Mouse (Mus musculus): ENCODE measurements around the gene BC035044. TPM values are rescaled to one million over a fixed set of nuclear protein-coding genes. Genes with fewer than 3 reads are reported as not detected.
A peak's percentile ranks its signal among the peaks of the same experiment; 100 is the strongest.
"Not testable (repeated sequence)": the region's sequence is repeated elsewhere in the genome, so short reads cannot be mapped to it uniquely, and the experiment has no call there.

BC035044 gene
- total RNA-seq, 2 experiments from 2014 or later, result 0.28 to 0.42 TPM

DNA sequence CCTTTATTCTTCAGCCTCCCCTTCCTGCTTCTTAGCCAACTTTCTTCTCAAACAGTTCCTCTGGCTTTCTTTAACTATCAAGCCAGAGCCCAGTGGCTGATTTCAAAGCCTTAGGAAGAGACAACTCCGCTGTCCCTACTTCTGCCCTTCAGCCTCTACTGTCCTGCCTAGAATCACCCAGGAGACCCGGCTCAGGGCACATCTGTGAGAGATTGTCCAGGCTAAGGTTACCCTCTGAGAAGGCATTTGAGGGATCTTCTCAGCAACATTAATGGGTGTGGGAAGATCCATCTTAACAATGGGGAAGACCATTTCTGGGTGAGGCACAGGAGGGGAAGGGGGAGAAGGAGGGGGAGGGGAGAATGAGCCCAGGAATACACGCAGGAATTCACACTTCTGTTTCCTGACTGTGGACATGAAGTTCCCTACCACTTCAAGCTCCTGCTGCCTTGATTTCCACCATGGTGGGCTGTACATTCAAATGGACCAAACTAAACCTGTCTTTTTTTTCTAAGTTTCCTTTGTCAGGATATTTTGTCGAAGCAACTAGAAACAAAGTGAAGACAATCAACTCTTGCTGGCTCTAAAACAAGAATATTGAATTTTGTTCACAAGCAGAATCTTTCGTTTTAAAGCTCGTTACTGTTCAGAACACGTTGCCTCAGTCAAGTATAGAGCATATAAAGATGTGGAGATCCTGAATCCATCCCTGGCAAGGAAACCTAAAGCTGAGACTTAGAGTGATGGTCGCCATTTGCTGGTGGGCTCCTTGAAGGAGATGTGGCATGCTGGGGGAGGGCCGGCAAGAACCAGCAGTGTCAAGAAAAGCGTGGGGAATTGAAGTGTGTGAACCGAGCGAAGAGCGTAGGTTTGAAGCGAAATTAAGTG is 53.2 kb downstream of the BC035044 start:
- intact Hi-C loops (cut with DNase I), result loop anchor here (1.0 to 2.0 kb wide), 2 partner anchors 34 to 73 kb away; no protein-coding TSS in a partner anchor
- no peak for DNase-seq (ENCODE audit: low spot score)

DNA sequence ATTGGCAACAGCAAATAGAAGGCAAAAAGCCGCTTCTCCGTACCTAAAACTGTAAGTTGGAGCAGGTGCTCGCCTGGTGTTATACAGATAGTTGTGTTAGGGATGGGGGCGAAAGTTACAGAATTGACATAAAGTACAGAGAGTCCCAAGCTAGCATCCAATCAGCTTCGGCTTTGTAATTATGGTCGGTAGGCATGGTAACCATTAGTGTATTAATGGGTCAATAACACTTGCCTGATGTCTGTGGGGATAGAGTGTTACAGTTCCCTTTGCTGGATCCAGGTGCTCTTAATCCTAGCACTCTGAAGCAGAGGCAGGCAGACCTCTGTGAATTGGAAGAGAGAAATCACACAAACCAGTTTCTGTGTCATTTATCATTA is 54.0 kb downstream of the BC035044 start:
- intact Hi-C loops (cut with DNase I), result loop anchor here (1.0 kb wide), 1 partner anchor 34 kb away; no protein-coding TSS in a partner anchor
- DNase-seq (ENCODE audit: low spot score), result no peak

DNA sequence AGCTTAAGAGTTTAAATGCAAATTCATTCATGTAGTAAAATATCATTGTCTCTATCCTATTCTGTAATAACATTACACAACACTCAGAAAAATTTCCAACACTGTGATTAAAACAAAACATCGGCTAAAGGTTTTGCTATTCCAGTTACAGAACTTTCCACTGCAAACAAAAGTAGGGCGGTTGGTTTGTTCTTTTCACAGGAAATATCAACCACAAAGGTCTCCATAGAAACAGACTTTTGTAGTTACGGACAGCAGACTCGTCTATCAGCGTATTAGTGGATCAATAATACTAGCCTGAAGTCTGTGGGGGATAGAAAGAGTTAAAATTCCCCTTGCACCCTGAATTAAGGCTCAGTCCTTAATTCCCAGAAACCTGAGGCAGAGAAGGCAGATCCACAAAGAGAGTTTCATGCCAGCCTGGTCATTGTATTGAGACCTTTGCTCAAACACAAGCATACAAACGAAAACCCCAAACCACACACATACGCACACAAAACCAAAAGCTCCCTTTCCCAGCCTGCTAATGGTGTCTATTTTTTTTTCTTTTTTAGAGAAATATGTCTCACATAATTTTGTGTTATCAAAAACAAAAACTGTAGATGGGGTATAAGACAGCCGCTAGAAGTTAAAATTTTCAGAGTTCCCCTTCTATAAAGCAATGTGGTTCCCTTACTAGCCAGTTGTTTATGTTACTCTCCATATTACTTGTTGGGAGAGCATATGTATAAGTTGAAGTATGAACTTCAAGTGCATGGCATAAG is 54.6 kb downstream of the BC035044 start:
- no peak for DNase-seq (ENCODE audit: low spot score)
- intact Hi-C loops (cut with DNase I), result no loop called here

DNA sequence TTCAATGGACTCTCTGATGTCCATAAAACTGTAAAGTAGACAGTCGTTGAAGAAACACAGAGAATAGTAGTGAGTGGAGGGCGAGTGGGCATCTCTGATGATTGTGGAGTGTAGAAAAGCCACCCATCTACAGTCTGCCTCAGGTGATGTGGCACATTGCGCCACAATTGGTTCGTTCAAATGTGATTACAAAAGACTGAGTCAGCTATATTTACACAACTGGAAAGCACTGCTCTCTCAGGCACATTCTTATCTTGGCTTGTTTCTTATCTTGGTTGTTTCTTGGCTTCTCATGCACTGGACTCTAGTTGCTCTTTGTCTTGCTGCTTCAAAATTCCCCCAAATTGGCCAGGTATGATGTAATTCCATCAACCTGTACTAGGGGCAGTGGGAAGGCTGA is 55.4 kb downstream of the BC035044 start:
- DNase-seq (ENCODE audit: low spot score), result no peak
- intact Hi-C loops (cut with DNase I), result no loop called here

DNA sequence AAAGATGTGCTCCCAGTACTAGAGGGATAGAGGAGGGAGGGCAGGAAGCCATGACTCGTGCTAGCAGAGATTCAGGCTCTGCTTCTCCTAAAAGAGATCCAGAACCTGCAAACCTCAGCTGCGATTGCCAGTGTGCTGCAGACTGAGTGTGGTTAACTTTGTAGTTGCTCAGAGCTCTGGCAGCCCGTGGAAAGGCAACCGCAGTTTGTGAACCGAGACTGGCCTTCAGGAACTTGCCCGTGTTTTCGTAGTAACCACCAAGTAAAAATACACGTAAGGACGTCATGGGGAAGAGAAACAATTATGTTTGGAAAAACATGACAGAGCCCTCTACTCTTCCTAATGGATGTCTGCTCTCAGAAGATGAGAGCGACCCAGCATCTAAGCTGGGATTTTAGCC is 57.9 kb downstream of the BC035044 start:
- DNase-seq (ENCODE audit: low spot score), result no peak
- intact Hi-C loops (cut with DNase I), result no loop called here

DNA sequence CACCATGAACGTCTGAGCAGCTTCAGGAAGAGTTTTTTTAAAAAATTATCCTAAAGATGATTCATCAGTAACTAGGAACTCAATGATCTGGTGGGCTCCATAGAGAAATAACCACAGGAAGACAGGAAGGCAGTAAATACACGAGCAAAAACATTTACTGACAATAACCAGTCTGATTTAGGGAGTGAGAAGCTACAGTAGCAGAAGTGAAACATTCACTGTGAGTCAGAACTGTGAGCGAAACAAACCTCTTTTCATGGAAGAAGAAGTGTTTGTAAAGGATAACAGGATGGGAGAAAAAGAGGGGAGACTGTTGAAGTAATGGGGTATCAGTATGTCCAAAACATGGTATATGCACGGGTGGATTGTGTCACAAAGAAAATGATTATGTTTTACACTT is 61.1 kb downstream of the BC035044 start:
- intact Hi-C loops (cut with DNase I), result no loop called here
- no peak for DNase-seq (ENCODE audit: low spot score)

DNA sequence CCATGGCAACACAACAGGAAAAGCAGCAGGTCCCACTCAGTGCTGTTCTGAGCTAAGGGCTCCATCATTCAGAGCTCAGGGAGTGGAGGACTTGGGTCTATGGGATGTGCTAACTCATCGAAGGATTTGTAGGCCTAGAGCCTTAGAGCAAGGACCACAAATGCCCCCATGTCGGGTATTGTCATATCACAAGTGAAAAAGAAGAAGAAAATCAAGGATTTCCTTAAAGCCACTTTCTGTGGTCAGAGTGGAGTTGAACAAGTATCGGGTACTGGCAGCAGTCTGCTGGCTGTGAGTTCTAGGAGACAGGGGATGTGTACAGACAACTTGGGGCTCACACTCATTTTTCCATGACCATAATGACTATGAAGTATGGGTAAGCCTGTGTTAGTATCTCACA is 64.1 kb downstream of the BC035044 start:
- intact Hi-C loops (cut with DNase I), result no loop called here
- DNase-seq (ENCODE audit: low spot score), result no peak

DNA sequence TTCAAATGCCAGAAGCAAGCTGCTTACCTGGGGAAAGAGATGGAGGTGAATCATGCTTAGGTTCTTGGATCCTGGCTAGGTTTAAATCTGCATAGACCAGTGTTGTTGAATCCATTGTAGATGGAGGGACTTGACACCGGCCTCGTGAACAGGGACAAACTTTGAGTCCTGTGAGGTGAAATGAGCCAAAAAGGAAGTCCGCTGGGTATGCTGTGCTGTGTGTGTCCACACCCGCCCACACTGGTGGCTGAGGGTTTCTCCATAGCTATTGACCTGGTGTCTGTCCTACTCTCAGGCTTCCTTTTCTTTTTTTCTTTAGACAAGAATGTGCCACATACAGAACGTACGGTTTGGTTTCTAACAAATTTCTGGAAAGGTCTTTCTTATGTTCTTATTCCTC is 64.8 kb downstream of the BC035044 start, which contains the start of the genes Gm44511 and Klrb1b:
TSS of gene Gm44511 (minus strand) at position 184 of the 400 bp plus-strand sequence.
TSS of gene Klrb1b (minus strand) at position 200 of the 400 bp plus-strand sequence.
- DNase-seq (ENCODE audit: low spot score), result no peak
- intact Hi-C loops (cut with DNase I), result no loop called here

DNA sequence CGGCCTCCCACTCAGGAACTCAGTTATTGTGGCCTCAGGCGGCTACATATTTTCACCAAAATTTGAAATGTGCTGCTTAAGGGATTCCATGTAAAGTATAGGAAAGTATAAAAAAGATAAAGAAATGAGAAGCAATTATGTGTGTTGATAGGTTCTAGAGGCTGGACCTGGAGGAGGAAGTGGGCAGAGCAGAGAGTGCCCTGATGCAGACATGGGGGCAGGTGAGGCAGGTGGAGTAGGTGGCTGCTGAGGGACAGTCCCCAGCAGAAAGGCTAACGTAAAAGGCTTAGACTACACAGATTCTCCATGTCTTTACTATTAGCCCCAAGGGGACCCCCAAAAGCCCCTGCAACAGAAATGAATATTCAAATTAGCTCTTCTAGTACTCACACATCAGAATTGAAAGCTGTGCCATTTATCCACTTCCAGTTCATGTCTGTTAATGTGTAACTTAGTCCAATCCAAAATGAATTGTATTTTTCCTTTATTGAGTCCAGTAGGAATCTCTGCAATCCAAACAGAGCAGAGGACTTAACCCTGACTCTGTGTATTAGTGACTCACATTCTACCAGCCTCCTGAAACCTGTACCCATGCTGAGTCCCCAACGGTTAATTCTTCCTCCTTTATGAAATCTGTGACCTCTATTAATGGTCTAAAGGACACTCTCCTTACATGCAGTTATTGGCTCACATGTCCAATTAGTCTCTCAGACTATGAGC is 72.7 kb downstream of the BC035044 start:
- no peak for DNase-seq (ENCODE audit: low spot score)
- intact Hi-C loops (cut with DNase I), result no loop called here

DNA sequence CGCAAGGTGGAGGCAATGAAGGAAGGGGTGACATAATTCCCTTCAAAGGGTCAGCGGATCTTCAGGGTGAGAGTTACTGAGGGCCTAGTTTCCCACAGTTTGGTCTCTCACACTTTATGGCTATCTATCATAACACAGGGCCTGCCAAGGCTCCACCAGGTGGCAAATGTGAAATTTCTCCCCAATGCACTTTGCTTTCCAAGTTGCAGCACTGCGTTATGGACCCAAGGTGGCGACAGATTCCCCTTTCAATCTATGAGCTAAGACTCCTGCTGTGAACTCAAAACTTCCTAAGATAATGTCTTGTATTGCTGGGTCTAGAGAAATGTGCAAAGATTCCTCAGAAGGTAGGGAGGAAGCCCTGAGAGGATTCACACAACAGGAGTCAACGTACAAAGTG is 82.4 kb downstream of the BC035044 start:
- no peak for DNase-seq (ENCODE audit: low spot score)
- intact Hi-C loops (cut with DNase I), result no loop called here

DNA sequence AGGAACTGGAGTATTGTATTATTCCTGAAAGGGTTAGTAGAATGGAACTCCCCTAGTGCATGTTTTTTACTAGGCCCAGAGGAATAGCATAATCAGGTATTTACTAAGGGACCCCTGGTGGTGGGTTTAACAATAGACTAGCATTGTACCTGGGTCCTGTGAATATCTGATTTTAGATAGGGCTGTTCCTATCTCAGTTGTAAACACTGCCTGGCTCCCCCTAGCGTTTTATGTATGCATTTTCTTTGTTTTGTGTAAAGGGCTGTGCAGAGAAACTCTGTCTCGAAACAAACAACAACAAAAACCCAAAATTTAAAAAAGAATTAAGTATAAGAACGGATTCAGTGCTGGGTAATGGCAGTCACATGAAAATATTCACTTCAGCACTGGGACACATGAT is 83.9 kb downstream of the BC035044 start:
- DNase-seq (ENCODE audit: low spot score), result no peak
- intact Hi-C loops (cut with DNase I), result no loop called here

DNA sequence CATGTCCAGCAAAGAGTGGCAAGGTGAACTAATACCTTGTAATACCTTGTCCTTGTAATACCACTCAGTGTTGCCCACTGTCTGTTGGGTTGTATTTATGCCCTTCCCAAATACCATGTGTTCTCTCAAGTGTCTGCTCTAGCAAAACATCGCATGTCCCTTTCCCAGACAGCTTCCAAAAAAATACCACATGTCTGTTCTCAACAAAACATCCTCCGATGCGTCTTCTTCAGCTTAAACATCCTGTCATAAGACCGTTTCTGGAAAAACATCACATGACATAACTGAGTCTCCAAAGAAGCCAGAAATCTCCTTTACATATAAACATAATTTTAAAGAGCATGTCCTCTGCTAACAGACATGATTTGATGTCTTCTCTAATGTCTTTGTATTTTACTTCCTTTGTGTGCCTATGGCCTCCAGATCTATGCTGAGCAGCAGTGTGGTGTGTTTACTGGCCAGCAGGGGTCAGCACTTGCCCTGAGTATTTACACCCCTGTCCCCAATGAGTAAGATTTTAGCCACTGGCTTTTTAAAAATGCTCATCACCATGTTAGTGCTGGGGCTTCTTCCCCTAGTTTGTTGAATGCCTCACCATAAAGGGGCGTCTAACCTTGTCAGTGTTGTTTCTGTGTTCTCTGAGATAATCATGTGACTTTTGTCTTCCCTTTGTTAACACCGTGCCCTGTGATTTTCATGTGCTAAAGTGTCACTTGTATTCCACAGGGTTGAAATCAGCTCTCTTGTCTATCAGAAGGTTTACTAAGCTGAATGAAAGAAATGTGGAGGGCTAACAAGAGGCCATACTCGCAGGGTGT is 85.9 kb downstream of the BC035044 start:
- peak; percentile 7 for DNase-seq (ENCODE audit: low spot score)
- intact Hi-C loops (cut with DNase I), result not testable (repeated sequence)

DNA sequence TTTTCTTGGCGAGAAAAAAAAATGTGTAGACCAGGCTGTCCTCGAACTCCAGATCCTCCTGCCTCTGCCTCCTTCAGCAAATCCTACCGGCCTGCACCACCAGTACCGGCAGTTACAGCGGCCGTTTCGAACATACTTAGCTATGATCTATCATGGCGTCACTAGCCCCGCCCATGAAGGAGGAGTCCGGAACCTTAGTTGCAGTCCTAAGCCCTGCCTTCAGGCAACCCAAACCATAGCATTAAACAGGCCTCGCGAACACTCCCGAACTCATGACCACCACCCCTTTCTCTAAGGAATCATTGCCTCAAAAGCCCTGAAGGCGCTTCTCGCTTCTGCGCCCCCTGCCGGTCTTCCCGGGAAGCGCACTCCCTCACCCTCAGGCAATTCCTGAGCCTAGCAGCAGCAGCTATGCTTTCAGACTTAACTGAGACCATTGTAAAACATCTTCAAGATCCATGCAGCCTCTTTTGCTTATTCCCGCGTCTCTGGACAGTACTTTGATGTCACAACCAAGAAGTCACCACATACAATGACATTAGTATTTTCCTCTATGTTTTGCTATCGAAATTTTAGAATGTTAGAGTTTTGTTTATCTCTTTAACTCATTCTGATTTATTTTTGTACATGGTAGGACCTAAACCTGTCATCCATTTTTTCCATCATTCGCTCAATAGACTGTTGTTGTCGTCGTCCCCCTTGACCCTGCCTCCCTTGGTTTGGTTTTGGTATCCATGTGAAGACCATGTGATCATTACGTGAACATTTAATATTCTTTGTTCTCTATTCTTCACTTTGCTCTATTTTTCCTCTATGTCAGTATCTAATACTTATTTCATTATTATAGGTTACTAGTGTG is 87.7 kb downstream of the BC035044 start:
- intact Hi-C loops (cut with DNase I), result loop anchor here (1.0 kb wide), 2 partner anchors 34 to 39 kb away; no protein-coding TSS in a partner anchor
- peak; percentile 89 for DNase-seq (ENCODE audit: low spot score)

DNA sequence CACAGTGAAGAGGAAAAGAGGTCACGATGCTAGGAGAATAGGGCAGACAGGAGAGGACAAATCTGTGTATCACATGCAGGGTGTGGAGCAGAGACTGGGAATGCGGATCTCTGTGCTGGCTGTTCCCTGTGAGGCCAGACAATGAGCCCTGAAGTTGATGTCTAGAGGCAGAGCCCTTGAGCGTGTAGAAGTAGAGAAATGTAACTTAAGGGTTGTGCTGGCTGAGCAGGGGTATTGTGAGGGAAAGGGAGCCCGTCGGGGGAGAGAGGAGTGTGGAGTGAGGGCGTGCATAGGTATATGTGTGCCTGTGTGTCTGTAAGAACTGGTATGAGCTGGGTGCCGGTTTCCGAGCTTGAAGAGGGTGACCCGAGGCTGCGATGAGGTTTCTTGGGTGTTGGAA is 88.4 kb downstream of the BC035044 start:
- intact Hi-C loops (cut with DNase I), result no loop called here
- no peak for DNase-seq (ENCODE audit: low spot score)

DNA sequence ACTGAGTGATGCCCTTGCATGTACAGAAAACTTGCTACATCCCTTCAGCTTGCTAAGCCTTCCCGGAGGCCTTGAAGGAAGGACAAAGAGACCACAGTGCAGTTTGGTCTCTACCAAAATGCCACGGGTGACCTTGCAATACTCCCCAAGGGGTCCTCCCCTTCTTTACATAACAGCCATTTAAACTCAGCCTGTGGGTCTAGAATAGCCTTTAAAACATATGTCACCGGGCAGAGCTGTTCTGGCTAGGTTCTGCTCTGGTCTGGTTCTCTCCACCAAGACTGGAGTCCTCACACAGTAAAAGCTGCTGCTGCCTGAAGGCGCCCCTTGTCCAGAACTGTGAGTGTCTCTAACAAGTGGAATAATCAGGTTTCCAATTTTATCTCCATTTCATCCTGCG is 90.2 kb downstream of the BC035044 start:
- DNase-seq (ENCODE audit: low spot score); intact Hi-C loops (cut with DNase I): not testable (repeated sequence)

DNA sequence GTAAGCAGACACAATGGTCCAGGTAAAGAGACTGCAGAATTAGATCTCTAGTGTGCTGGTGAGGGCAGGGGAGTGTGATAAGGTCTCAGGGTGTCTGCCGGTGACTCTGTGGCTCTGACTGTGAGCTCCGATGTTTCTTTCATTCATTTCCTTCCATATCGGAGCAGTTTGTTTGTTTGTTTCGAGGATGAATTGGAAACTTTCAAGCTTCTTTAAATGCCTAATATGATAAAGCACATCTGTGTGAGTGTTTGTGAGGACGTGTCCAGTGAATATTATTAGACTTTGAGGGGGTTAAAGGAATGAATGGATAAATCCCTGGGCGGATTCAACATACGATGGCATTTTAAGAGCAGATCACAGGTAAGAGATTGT is 91.0 kb downstream of the BC035044 start:
- DNase-seq (ENCODE audit: low spot score), result no peak
- intact Hi-C loops (cut with DNase I), result no loop called here

DNA sequence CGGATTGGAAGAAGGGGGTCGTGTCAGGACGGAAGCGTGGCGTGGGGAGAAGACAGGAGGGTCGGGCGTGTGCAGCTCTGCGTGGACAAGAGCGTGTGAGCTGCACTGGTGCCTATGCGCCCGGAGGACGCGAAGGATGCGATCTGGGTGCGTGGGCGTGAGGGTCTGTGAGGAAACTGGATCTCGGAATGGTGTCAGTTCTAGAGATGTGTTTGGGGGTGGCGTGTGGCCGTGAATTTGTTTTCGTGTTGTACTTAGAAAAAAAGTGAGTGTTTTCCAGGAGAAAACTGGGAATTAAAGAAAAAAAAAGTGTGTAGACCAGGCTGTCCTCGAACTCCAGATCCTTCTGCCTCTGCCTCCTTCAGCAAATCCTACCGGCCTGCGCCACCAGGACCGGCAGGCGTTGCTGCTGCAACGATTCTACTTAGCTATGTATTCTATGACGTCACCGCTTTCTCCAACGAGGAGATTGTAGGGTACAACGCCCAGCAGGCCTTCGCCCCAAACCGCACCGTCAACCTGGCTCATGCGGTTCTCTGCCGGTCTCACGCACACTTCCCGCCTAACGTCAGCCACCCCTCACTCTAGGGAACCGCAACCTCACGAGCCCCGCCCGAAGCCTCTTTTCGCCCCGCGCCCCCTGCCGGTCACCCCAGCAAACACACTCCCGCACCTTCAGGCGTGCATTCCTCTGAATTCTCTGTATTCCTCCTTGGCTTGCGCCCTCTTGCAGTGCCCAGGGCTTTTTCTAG is 91.6 kb downstream of the BC035044 start:
- intact Hi-C loops (cut with DNase I), result not testable (repeated sequence)
- peak; percentile 73 for DNase-seq (ENCODE audit: low spot score)
